Mouse (Mus musculus) small intestine, adult 2 months (tissue): Measurements from ENCODE around the gene Gpr146. TPM values are rescaled to one million over a fixed set of nuclear protein-coding genes. Genes with fewer than 3 reads are reported as not detected.
A peak's percentile ranks its signal among the peaks of the same experiment; 100 is the strongest.

ENCODE experiments used
- H3K27ac ChIP-seq: fragments of 200-500 bp; 2 replicates; pipeline ENCODE4 v1.5.1; 2012; ENCODE audit warnings: low read depth, low read length, control low read depth, inconsistent platforms; ENCODE audit not compliant: insufficient read depth
- H3K27me3 ChIP-seq: fragments of 200-500 bp; 2 replicates; pipeline ENCODE4 v1.6.1; 2012; ENCODE audit warnings: mild to moderate bottlenecking, moderate library complexity, low read length, inconsistent platforms; ENCODE audit not compliant: control insufficient read depth, insufficient read depth
- H3K36me3 ChIP-seq: fragments of 200-500 bp; 2 replicates; pipeline ENCODE4 v1.6.1; 2012; ENCODE audit warnings: mild to moderate bottlenecking, low read length, control low read depth, inconsistent platforms; ENCODE audit not compliant: control insufficient read depth, insufficient read depth
- H3K4me1 ChIP-seq: fragments of 200-500 bp; 2 replicates; pipeline ENCODE4 v1.6.1; 2012; ENCODE audit warnings: low read length, inconsistent platforms, mixed read lengths; ENCODE audit not compliant: control insufficient read depth, insufficient read depth, insufficient read length
- H3K4me3 ChIP-seq: fragments of 200-500 bp; 2 replicates; pipeline ENCODE4 v1.5.1; 2012; ENCODE audit warnings: low read depth, mild to moderate bottlenecking, control low read depth, inconsistent platforms, low read length, moderate library complexity
- CTCF ChIP-seq: fragments of 200-500 bp; IDR thresholded peaks from 2 replicates; pipeline ENCODE4 v1.5.1; 2012; ENCODE audit warnings: low read depth, mild to moderate bottlenecking, control low read depth, inconsistent platforms, low read length, moderate library complexity, mixed read lengths; ENCODE audit not compliant: insufficient replicate concordance, insufficient read length; ENCODE audit errors: extremely low read depth
- POLR2A ChIP-seq: fragments of 200-500 bp; IDR thresholded peaks from 2 replicates; pipeline ENCODE4 v1.6.1; 2012; ENCODE audit warnings: low read depth, mild to moderate bottlenecking, control low read depth, inconsistent platforms, low read length, moderate library complexity
- WGBS: fragments of 180-500 bp; shearing (Covaris S2); methylation state at CpG from one replicate; pipeline ENCODE4 v1.1.7; 2018; 5-methylcytosine and 5-hydroxymethylcytosine counted together
- polyA plus RNA-seq: library from polyadenylated mRNA; depleted of rRNA; stranded (reverse); fragments of >200 nt; gene quantifications from 2 replicates; pipeline ENCODE4 v1.2.3, GENCODE M21; 2012

The Gpr146 gene
- polyA plus RNA-seq, 1 experiment, result 6.8 TPM

- Histone ChIP-seq H3K27me3 (no peaks in the 10 kb centered on the region), H3K36me3 (no peaks in the 10 kb centered on the region; the same call in 1 of the 2 replicates), H3K4me3 (no peak overlapping the region), H3K4me1 (peaks cover 34% of the 10 kb centered on the region), H3K27ac (peak overlapping the region; percentile 79)
- no peak for TF ChIP-seq POLR2A
- WGBS, result 65% methylated on average over 9 of the region's 9 CpGs
These were observed 5.7 kb downstream of the Gpr146 start for GRCm38 (mm10) chr5:139383234-139383633.

GRCm38 (mm10) chr5:139384531-139384930, 7.0 kb downstream of the Gpr146 start:
- 56% methylated on average over 10 of the region's 10 CpGs for WGBS
- H3K4me1 ChIP-seq, result peaks cover 27% of the 10 kb centered on the region
- H3K4me3 ChIP-seq, result no peak overlapping the region

GRCm38 (mm10) chr5:139386047-139386446, 8.6 kb downstream of the Gpr146 start:
- Histone ChIP-seq H3K4me1 (peaks cover 26% of the 10 kb centered on the region), H3K36me3 (no peaks in the 10 kb centered on the region; the same call in 1 of the 2 replicates), H3K27me3 (no peaks in the 10 kb centered on the region), H3K27ac (no peak overlapping the region), H3K4me3 (no peak overlapping the region)
- TF ChIP-seq POLR2A, result no peak
- no peak for TF ChIP-seq CTCF
- 97% methylated on average over 5 of the region's 5 CpGs for WGBS

More at GRCm38 (mm10) chr5:139384531-139384930, 7.0 kb downstream of the Gpr146 start:
- no peak for TF ChIP-seq POLR2A
- Histone ChIP-seq H3K27me3 (no peaks in the 10 kb centered on the region), H3K27ac (0 out of 2 replicates have a peak overlapping the region, but pooled peaks have one; percentile 2), H3K36me3 (no peaks in the 10 kb centered on the region; the same call in 1 of the 2 replicates)

- Histone ChIP-seq H3K36me3 (no peaks in the 10 kb centered on the region; the same call in 1 of the 2 replicates), H3K27ac (no peak overlapping the region; the same call in 1 of the 2 replicates), H3K27me3 (no peaks in the 10 kb centered on the region), H3K4me3 (no peak overlapping the region), H3K4me1 (peaks cover 20% of the 10 kb centered on the region)
- TF ChIP-seq POLR2A (no peak), CTCF (no peak)
- WGBS, result 87% methylated on average over 10 of the region's 10 CpGs
These were observed 10.1 kb downstream of the Gpr146 start for GRCm38 (mm10) chr5:139387329-139388194.

GRCm38 (mm10) chr5:139388195-139388570, 10.7 kb downstream of the Gpr146 start:
- H3K36me3 ChIP-seq, result no peaks in the 10 kb centered on the region; the same call in 1 of the 2 replicates
- H3K27ac ChIP-seq, result no peak overlapping the region; the same call in 1 of the 2 replicates
- no peaks in the 10 kb centered on the region for H3K27me3 ChIP-seq
- H3K4me1 ChIP-seq, result peaks cover 13% of the 10 kb centered on the region
- WGBS, result 66% methylated on average over 4 of the region's 4 CpGs
- no peak for TF ChIP-seq CTCF
- no peak for TF ChIP-seq POLR2A
- H3K4me3 ChIP-seq, result no peak overlapping the region

- TF ChIP-seq POLR2A, result no peak
- TF ChIP-seq CTCF, result no peak
- Histone ChIP-seq H3K27me3 (no peaks in the 10 kb centered on the region), H3K4me1 (peaks cover 12% of the 10 kb centered on the region), H3K4me3 (no peak overlapping the region), H3K27ac (peak overlapping the region; percentile 46), H3K36me3 (no peaks in the 10 kb centered on the region; the same call in 1 of the 2 replicates)
- WGBS, result 80% methylated on average over 17 of the region's 17 CpGs
These were observed 11.5 kb downstream of the Gpr146 start for GRCm38 (mm10) chr5:139388694-139389675.
